Comparison of ENCODE assay signal across 8 mouse cellular contexts in genomic region chr3:107517631-107518108, GRCm38 (mm10). TPM values are rescaled to one million over a fixed set of nuclear protein-coding genes. Genes with fewer than 3 reads are reported as not detected.
A peak's percentile ranks its signal among the peaks of the same experiment; 100 is the strongest.
DNase-seq lines count a peak whose midpoint lies in the region; TF ChIP-seq lines count a peak whose summit lies in the region.

Gene Slc6a17 (minus strand): TSS chr3:107518018.

- no peaks in the 10 kb centered on the region for H3K36me3 ChIP-seq in ES-Bruce4 (ENCODE audit: control insufficient read depth, insufficient read depth, low read length, poor library complexity, severe bottlenecking)
- no peaks in the 10 kb centered on the region for H3K36me3 ChIP-seq in embryonic facial prominence, embryonic 10.5 days (replicated peaks)
- H3K36me3 ChIP-seq in small intestine, adult 2 months (ENCODE audit: control insufficient read depth, insufficient read depth, low read length) = no peaks in the 10 kb centered on the region

- H3K4me3 ChIP-seq in ES-Bruce4 (ENCODE audit: low read depth, low read length) = peak within 1 kb of the TSS; percentile 53
- H3K4me3 ChIP-seq in embryonic facial prominence, embryonic 10.5 days = peak within 1 kb of the TSS; percentile 73
- H3K4me3 ChIP-seq in small intestine, adult 2 months (ENCODE audit: low read depth, low read length) = peak within 1 kb of the TSS; percentile 49

- TF ChIP-seq EP300 in ES-Bruce4 (IDR thresholded peaks at IDR 0.05; ENCODE audit: insufficient read depth, low read depth, low read length) = no peak

- peaks cover 2% of the 10 kb centered on the region for H3K4me1 ChIP-seq in ES-Bruce4 (ENCODE audit: control insufficient read depth, insufficient read depth, low read length)
- peaks cover 37% of the 10 kb centered on the region for H3K4me1 ChIP-seq in embryonic facial prominence, embryonic 10.5 days
- peaks cover 4% of the 10 kb centered on the region; the same call in 1 of the 2 replicates for H3K4me1 ChIP-seq in small intestine, adult 2 months (ENCODE audit: control insufficient read depth, insufficient read depth, insufficient read length, low read length)

- peaks cover 3% of the 10 kb centered on the region for H3K27me3 ChIP-seq in ES-Bruce4 (ENCODE audit: control insufficient read depth, insufficient read depth, low read length, poor library complexity, severe bottlenecking)
- peaks cover 85% of the 10 kb centered on the region for H3K27me3 ChIP-seq in embryonic facial prominence, embryonic 10.5 days (replicated peaks; ENCODE audit: low read depth, poor library complexity, severe bottlenecking)
- peaks cover 21% of the 10 kb centered on the region for H3K27me3 ChIP-seq in small intestine, adult 2 months (ENCODE audit: control insufficient read depth, insufficient read depth, low read length)

- H3K9ac ChIP-seq in ES-Bruce4 (ENCODE audit: low read depth, poor library complexity, severe bottlenecking) = peak within 1 kb of the TSS; percentile 21; the same call in 1 of the 2 replicates

- no peak for TF ChIP-seq POLR2A in ES-Bruce4 (IDR thresholded peaks at IDR 0.05; ENCODE audit: insufficient read depth, low read length)
- no peak for TF ChIP-seq POLR2A in small intestine, adult 2 months (IDR thresholded peaks at IDR 0.05; ENCODE audit: low read depth, low read length)

- peak; percentile 20 for DNase-seq in adrenal gland, adult 8-10 months
- peak; percentile 83 for DNase-seq in embryonic facial prominence, embryonic 10.5 days (ENCODE audit: low spot score)
- peak; percentile 34 to 40 for DNase-seq in heart, postnatal 10 days
- DNase-seq in kidney, postnatal 4 days = peak; percentile 71 to 80
- peak; percentile 24 for DNase-seq in lung, postnatal 10 days
- no peak for DNase-seq in MN1 (ENCODE audit: low spot score)

- H3K9me3 ChIP-seq in ES-Bruce4 (replicated peaks; ENCODE audit: control insufficient read depth, insufficient read depth, low read length, poor library complexity, severe bottlenecking) = no peaks in the 10 kb centered on the region
- H3K9me3 ChIP-seq in embryonic facial prominence, embryonic 10.5 days = no peaks in the 10 kb centered on the region

- intact Hi-C loops in heart, postnatal 10 days (cut with DNase I) = no loop called here

- WGBS in embryonic facial prominence, embryonic 10.5 days = under 1% methylated on average over 68 of the region's 68 CpGs
- under 1% methylated on average over 65 of the region's 68 CpGs for WGBS in small intestine, adult 2 months

- no peak within 1 kb of the TSS for H3K27ac ChIP-seq in ES-Bruce4 (ENCODE audit: insufficient read depth, low read length)
- peak within 1 kb of the TSS; percentile 82 for H3K27ac ChIP-seq in embryonic facial prominence, embryonic 10.5 days (replicated peaks)
- no peak within 1 kb of the TSS for H3K27ac ChIP-seq in small intestine, adult 2 months (ENCODE audit: insufficient read depth, low read depth, low read length)

- no peak for TF ChIP-seq CTCF in ES-Bruce4 (IDR thresholded peaks at IDR 0.05; ENCODE audit: low read depth, low read length)
- TF ChIP-seq CTCF in small intestine, adult 2 months (IDR thresholded peaks at IDR 0.05; ENCODE audit: extremely low read depth, insufficient read length, insufficient replicate concordance, low read depth, low read length) = no peak

RNA-seq across cellular contexts. Expression of gene Slc6a17, which starts in this region (rescaled TPM):
- 0.32 and 0.42 TPM in 2 replicates for polyA plus RNA-seq in ES-Bruce4 (2011; ENCODE audit: insufficient read depth, insufficient read length, low read depth, missing spikeins)
- total RNA-seq in adrenal gland, adult 8-10 months (2022) = 10 to 100 TPM in 2 of 4 experiments, 1 to 10 TPM in 2; 8.9 to 20.2 (median 13.4) TPM
- polyA plus RNA-seq in embryonic facial prominence, embryonic 10.5 days (2016; fragmentation: Nextera tagmentation; extraction: Ambion mirVana) = 2.2 and 4.9 TPM in 2 replicates
- total RNA-seq in heart, postnatal 10 days (2021) = 1 to 10 TPM; 1.3 to 1.4 TPM
- polyA plus RNA-seq in small intestine, adult 2 months (2012; rRNA removed) = 1.6 and 2.5 TPM in 2 replicates

Comparison
In these comparisons a context has a peak if more than half of its experiments do, and no peak if none do; other contexts are left out.
1. RNA of gene Slc6a17 (total RNA-seq): 8.9 to 20.2 TPM in adrenal gland, adult 8-10 months; 1.3 to 1.4 TPM in heart, postnatal 10 days; every median in the first group is over 4 times any median in the second.
2. Peak in every context shown above with its lines, with median percentiles within 50 percentile points of each other: H3K4me3 ChIP-seq.